Mouse (Mus musculus) CH12.LX (cell line): ENCODE results near the gene Adgrg6.

ENCODE experiments used
- BHLHE40 ChIP-seq: IDR thresholded peaks from 2 replicates; pipeline ENCODE4 v1.6.1; 2011; ENCODE audit warnings: mild to moderate bottlenecking, low read depth, low read length, improper control_type of control experiment
- CTCF ChIP-seq, 2 experiments: IDR thresholded peaks in 1 of 2; conservative IDR thresholded peaks in 1 of 2; 2 replicates each; pipeline ENCODE4 v1.5.1; 2011 to 2012; ENCODE audit warnings: low read depth in 2 of 2, low read length in 2 of 2, improper control_type of control experiment in 1 of 2, inconsistent platforms in 1 of 2, mild to moderate bottlenecking in 1 of 2, moderate library complexity in 1 of 2
- ELF1 ChIP-seq: IDR thresholded peaks from 2 replicates; pipeline ENCODE4 v1.6.1; 2014; ENCODE audit warnings: low read depth, mild to moderate bottlenecking, inconsistent platforms, low read length, improper control_type of control experiment
- EP300 ChIP-seq: IDR thresholded peaks from 2 replicates; pipeline ENCODE4 v1.6.1; 2011; ENCODE audit warnings: low read length, improper control_type of control experiment
- IRF4 ChIP-seq: IDR thresholded peaks from 2 replicates; pipeline ENCODE4 v1.6.1; 2014; ENCODE audit warnings: low read depth, mild to moderate bottlenecking, inconsistent platforms, low read length, improper control_type of control experiment
- JUND ChIP-seq: conservative IDR thresholded peaks from 2 replicates; pipeline ENCODE4 v1.6.1; 2011; ENCODE audit warnings: low read depth, low read length, improper control_type of control experiment
- MAX ChIP-seq: IDR thresholded peaks from 2 replicates; pipeline ENCODE4 v1.6.1; 2011; ENCODE audit warnings: low read length, improper control_type of control experiment
- MAZ ChIP-seq: IDR thresholded peaks from 2 replicates; pipeline ENCODE4 v1.6.1; 2012; ENCODE audit warnings: low read depth, mild to moderate bottlenecking, inconsistent platforms, low read length, improper control_type of control experiment, moderate library complexity
- POLR2A ChIP-seq: IDR thresholded peaks from 2 replicates; pipeline ENCODE4 v1.6.1; 2011; ENCODE audit warnings: low read depth, mild to moderate bottlenecking, improper control_type of control experiment, low read length
- RCOR1 ChIP-seq: conservative IDR thresholded peaks from 2 replicates; pipeline ENCODE4 v1.6.1; 2012; ENCODE audit warnings: low read depth, mild to moderate bottlenecking, inconsistent platforms, low read length, improper control_type of control experiment
- SMC3 ChIP-seq: IDR thresholded peaks from 2 replicates; pipeline ENCODE4 v1.6.1; 2011; ENCODE audit warnings: low read depth, low read length, improper control_type of control experiment
- TBP ChIP-seq: conservative IDR thresholded peaks from 2 replicates; pipeline ENCODE4 v1.6.1; 2011; ENCODE audit warnings: low read depth, low read length, improper control_type of control experiment
- TCF12 ChIP-seq: IDR thresholded peaks from 2 replicates; pipeline ENCODE4 v1.6.1; 2014; ENCODE audit warnings: low read depth, mild to moderate bottlenecking, inconsistent platforms, low read length, improper control_type of control experiment
- USF2 ChIP-seq: conservative IDR thresholded peaks from 2 replicates; pipeline ENCODE4 v1.6.1; 2011; ENCODE audit warnings: low read depth, low read length, improper control_type of control experiment

DNA sequence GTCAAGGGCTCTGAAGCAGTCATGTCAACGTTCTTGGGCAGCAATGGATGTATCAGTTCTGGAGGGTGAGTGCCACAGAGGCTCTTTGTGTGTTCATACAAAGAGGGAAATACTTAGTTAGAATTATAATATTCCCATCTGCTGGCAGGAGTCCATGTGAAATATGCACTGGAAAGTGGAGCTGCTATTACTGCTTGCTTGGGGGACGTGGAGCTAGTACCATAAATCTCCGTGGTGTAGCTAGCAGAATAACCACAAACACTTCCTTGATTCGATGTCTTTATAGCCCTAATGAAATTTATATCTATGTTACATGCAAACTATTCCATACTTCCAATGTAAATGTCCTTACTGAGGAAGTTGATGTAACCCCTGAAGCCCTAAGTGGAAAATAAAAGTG lies 91.0 kb downstream of the Adgrg6 start:
- TF ChIP-seq TBP (no peak), POLR2A (no peak), CTCF (conservative IDR thresholded peaks at IDR 0.05 in 1 of 2, IDR thresholded peaks at IDR 0.05 in 1 of 2; ENCODE audit: low read depth in 2 of 2, low read length in 2 of 2) (no peak), MAX (no peak), EP300 (no peak), USF2 (no peak), MAZ (no peak), RCOR1 (no peak), JUND (no peak), IRF4 (no peak), ELF1 (no peak), SMC3 (no peak), TCF12 (no peak), BHLHE40 (no peak)
